Mouse (Mus musculus) forebrain, embryonic 10.5 days (tissue): ENCODE measurements around the gene Tmem223. TPM values are rescaled to one million over a fixed set of nuclear protein-coding genes. Genes with fewer than 3 reads are reported as not detected.

Experiments
- DNase-seq: peaks from one replicate; pipeline ENCODE4 v3.0.0-alpha.2; 2017; ENCODE audit warnings: low spot score; ENCODE audit errors: extremely low spot score
- H3K27ac ChIP-seq: fragments of 300-500 bp; sonication (generic); 2 replicates; pipeline ENCODE4 v1.5.1; 2016; ENCODE audit warnings: mild to moderate bottlenecking
- H3K27me3 ChIP-seq: fragments of 300-500 bp; sonication (generic); 2 replicates; pipeline ENCODE4 v1.6.1; 2016; ENCODE audit warnings: mild to moderate bottlenecking; ENCODE audit not compliant: poor library complexity, severe bottlenecking
- H3K36me3 ChIP-seq: fragments of 300-500 bp; sonication (generic); replicated peaks from 2 replicates; pipeline ENCODE4 v1.6.1; 2016; ENCODE audit warnings: mild to moderate bottlenecking, moderate library complexity
- H3K4me1 ChIP-seq: fragments of 300-500 bp; sonication (generic); 2 replicates; pipeline ENCODE4 v1.6.1; 2016
- H3K4me3 ChIP-seq: fragments of 300-500 bp; sonication (generic); 2 replicates; pipeline ENCODE4 v1.5.1; 2016; ENCODE audit warnings: mild to moderate bottlenecking, moderate library complexity
- H3K9me3 ChIP-seq: fragments of 300-500 bp; sonication (generic); 2 replicates; pipeline ENCODE4 v1.6.1; 2016; ENCODE audit warnings: mild to moderate bottlenecking, moderate library complexity
- WGBS: fragments of 180-500 bp; shearing (Covaris S2); methylation state at CpG from one replicate; pipeline ENCODE4 v1.1.7; 2016; 5-methylcytosine and 5-hydroxymethylcytosine counted together
- polyA plus RNA-seq: library from polyadenylated mRNA; unstranded; fragments of >200 nt; fragmentation: Nextera tagmentation; extraction: Ambion mirVana; gene quantifications from 2 replicates; pipeline ENCODE4 v1.2.1, GENCODE M21; 2016

Gene Tmem223
- polyA plus RNA-seq, 1 experiment from 2014 or later, result 170 TPM

GRCm38 (mm10) chr19:8757471-8757998, 13.3 kb upstream of the Tmem223 start:
- no peaks in the 10 kb centered on the region for H3K9me3 ChIP-seq
- peaks cover 62% of the 10 kb centered on the region for H3K36me3 ChIP-seq
- H3K4me1 ChIP-seq, result peaks cover 31% of the 10 kb centered on the region
- 10% methylated on average over 14 of the region's 14 CpGs for WGBS
- peak overlapping the region; percentile 95 for H3K27ac ChIP-seq
- no peaks in the 10 kb centered on the region for H3K27me3 ChIP-seq
- H3K4me3 ChIP-seq, result peak overlapping the region; percentile 99
- no peak for DNase-seq

DNA sequence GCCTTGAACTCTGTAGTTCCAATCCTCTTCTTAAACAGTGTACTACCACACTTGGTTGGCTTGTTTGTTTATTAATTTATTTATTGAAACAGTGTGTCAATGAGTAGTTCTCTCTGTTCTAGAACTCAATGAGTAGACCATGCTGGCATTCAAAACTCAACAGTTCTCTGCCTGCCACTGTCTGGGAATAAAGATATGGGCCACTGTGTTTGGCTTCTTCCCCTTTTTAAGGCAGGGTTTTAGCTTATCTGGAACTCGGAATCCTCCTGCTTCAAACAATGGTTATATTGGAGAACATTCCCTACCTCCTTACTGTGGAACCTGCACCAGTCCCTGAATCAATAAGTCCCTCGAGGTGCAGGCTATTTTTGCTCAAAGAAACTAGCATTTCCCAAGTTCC, 11.9 kb upstream of the Tmem223 start:
- Histone ChIP-seq H3K9me3 (no peaks in the 10 kb centered on the region), H3K27ac (no peak overlapping the region), H3K27me3 (no peaks in the 10 kb centered on the region), H3K4me1 (peaks cover 31% of the 10 kb centered on the region), H3K36me3 (peaks cover 62% of the 10 kb centered on the region), H3K4me3 (peak overlapping the region; percentile 99; the same call in 1 of the 2 replicates)
- no peak for DNase-seq
- WGBS, result 90% methylated on average over 2 of the region's 2 CpGs

- no peaks in the 10 kb centered on the region for H3K27me3 ChIP-seq
- peaks cover 14% of the 10 kb centered on the region for H3K9me3 ChIP-seq
- no peak overlapping the region for H3K4me3 ChIP-seq
- H3K36me3 ChIP-seq, result peaks cover 62% of the 10 kb centered on the region
- DNase-seq, result no peak
- H3K27ac ChIP-seq, result no peak overlapping the region
- peaks cover 24% of the 10 kb centered on the region for H3K4me1 ChIP-seq
- 87% methylated on average over 2 of the region's 2 CpGs for WGBS
Observed at GRCm38 (mm10) chr19:8760757-8761156, 10.0 kb upstream of the Tmem223 start.

DNA sequence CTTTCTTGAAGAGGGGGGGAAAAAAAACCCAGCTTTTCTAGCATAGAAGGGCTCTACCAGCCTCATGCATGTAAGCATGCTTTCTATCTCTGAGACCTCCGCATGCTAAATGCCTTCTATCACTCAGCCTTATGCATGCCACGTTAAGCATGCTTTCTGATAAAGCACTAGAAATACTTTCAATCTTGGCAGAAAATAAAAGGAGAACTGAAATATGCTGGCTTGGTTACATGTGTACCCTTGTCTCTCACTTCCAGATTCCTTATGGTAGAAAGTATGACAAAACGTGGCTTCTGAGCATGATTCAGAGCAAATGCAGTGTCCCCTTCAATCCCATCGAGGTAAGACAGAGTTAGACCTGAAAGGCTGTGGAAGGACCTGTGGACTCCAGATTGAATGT, 7.5 kb upstream of the Tmem223 start:
- H3K4me1 ChIP-seq, result peaks cover 7% of the 10 kb centered on the region
- peaks cover 85% of the 10 kb centered on the region for H3K36me3 ChIP-seq
- H3K27ac ChIP-seq, result no peak overlapping the region
- no peak for DNase-seq
- no peak overlapping the region for H3K4me3 ChIP-seq
- H3K27me3 ChIP-seq, result no peaks in the 10 kb centered on the region
- WGBS, result 96% methylated on average over 4 of the region's 4 CpGs
- H3K9me3 ChIP-seq, result peaks cover 16% of the 10 kb centered on the region

- Histone ChIP-seq H3K27ac (no peak overlapping the region), H3K4me1 (peaks cover 4% of the 10 kb centered on the region), H3K36me3 (peaks cover 100% of the 10 kb centered on the region), H3K27me3 (no peaks in the 10 kb centered on the region), H3K9me3 (peaks cover 16% of the 10 kb centered on the region), H3K4me3 (no peak overlapping the region; the same call in 1 of the 2 replicates)
- WGBS, result 93% methylated on average over 9 of the region's 9 CpGs
- DNase-seq, result no peak
Observed at GRCm38 (mm10) chr19:8765562-8765961, 5.2 kb upstream of the Tmem223 start.

DNA sequence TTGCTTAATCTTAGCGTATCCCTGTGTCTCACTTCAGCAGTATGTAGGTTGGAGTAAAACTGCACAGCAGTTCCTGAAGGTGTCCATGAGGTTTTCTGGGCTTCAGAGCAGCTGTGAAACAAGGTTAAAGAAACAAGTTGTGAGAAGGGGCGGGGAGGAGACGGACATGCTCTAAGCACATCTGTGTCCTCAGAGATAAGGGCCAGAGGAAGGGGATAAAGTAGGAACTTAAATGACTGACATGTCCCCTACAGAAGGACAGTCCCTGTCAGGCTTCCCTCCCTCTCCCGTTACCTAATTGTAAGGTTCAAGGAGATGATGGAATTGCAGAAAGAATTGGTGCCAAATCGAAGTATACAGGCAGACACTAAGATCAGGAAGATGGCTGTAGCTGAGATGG, 2.2 kb downstream of the Tmem223 start:
- WGBS, result 81% methylated on average over 5 of the region's 5 CpGs
- Histone ChIP-seq H3K9me3 (no peaks in the 10 kb centered on the region), H3K27ac (peak overlapping the region; percentile 98), H3K27me3 (no peaks in the 10 kb centered on the region), H3K4me1 (peaks cover 52% of the 10 kb centered on the region), H3K4me3 (peak overlapping the region; percentile 88), H3K36me3 (peaks cover 73% of the 10 kb centered on the region)
- peak; percentile 25 for DNase-seq

DNA sequence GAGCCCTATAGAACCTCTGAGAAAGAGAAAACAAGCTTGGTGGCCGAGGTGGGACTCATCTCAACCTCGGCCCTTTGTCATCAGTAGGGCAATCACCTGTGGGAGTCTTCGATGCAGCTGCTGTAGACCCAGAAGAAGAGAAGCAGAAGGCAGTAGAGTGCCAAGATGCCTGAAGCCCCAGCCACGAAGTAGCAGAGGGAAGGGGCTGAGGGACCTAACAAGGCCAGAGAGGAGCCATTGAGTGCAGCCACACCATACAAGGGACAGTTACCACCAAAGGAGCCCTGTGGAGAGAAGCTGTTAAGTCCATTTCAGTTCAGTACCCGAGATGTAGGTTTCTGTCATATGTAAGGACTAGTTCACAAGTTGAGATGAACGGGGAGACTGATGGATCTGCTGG, 2.6 kb downstream of the Tmem223 start:
- no peak for DNase-seq
- H3K36me3 ChIP-seq, result peaks cover 73% of the 10 kb centered on the region
- 69% methylated on average over 6 of the region's 6 CpGs for WGBS

GRCm38 (mm10) chr19:8774086-8774835, 3.5 kb downstream of the Tmem223 start, which contains the start of gene Tmem179b:
Gene Tmem179b, minus strand, starts transcription at chr19:8774467.
- peaks cover 52% of the 10 kb centered on the region for H3K4me1 ChIP-seq
- H3K27ac ChIP-seq, result peak within 1 kb of the TSS; percentile 98
- DNase-seq, result peak; percentile 97
- H3K27me3 ChIP-seq, result no peaks in the 10 kb centered on the region
- peaks cover 72% of the 10 kb centered on the region for H3K36me3 ChIP-seq
- WGBS, result under 1% methylated on average over 68 of the region's 68 CpGs
- no peaks in the 10 kb centered on the region for H3K9me3 ChIP-seq
- H3K4me3 ChIP-seq, result peak within 1 kb of the TSS; percentile 88

More for the DNA sequence above, 2.6 kb downstream of the Tmem223 start:
- Histone ChIP-seq H3K27me3 (no peaks in the 10 kb centered on the region), H3K9me3 (no peaks in the 10 kb centered on the region), H3K27ac (peak overlapping the region; percentile 98), H3K4me1 (peaks cover 52% of the 10 kb centered on the region), H3K4me3 (peak overlapping the region; percentile 88)

DNA sequence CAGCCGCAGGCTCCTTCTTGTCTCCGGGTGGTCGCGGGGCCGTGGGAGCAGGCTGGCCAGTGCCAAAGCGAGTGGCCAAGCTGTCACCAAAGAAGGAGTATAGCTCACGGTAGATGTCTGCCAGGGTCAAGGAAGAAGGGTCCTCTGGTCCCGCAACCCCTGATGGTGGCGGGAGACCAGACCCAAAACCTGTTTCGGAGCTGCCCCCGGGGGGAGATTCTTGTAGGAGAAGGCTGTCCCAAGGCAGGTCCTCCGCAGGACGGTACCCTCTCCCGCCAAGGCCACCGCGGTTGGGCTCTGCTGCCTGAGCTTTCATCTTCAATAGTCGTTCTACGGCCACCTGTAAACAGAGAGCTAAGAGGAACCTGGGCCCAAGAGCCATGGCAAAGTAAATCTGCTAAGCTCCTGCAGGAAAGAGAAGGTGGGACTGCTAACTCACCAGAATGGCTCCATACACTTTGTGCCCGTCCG, 4.2 kb downstream of the Tmem223 start:
- Histone ChIP-seq H3K4me1 (peaks cover 52% of the 10 kb centered on the region), H3K36me3 (peaks cover 70% of the 10 kb centered on the region), H3K27ac (peak overlapping the region; percentile 98), H3K9me3 (no peaks in the 10 kb centered on the region), H3K27me3 (no peaks in the 10 kb centered on the region), H3K4me3 (peak overlapping the region; percentile 88)
- WGBS, result 8% methylated on average over 20 of the region's 20 CpGs
- peak; percentile 31 for DNase-seq

DNA sequence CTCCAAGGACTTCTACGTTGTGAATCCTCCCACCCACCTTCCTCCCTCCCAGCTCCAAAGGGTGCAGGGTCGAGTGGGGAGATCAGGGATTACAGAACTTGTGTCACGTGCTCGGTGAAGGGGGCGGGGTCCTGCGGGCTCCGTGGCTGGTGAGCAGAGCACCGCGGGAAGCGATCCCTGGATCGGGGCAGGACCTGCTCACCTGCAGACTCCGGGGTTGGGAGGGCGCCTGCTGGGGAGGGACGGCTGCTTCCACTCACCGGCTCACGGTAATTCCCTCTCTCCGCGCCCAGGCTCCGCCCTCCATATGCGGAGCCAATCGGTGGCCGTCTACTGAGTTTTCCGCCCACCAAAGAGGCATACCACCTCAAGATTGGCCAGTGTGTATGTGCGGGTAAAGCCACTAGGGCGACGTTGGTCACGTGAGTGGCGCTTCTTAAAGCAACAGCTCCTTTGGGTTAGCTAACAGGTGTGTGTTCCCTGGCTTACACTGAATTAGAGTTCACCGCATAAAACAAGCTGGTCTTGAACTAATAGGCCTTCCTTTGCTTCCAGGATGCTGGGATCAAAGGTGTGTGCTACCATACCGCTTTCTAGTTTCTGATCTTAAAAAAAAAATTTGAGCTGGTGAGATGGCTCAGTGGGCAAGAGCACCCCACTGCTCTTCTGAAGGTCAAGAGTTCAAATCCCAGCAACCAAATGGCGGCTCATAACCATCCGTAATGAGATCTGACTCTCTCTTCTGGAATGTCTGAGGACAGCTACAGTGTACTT, 15.4 kb downstream of the Tmem223 start, which contains the start of gene Taf6l:
Taf6l (minus strand) TSS at position 410 of the 774 bp plus-strand sequence.
- Histone ChIP-seq H3K4me1 (peaks cover 25% of the 10 kb centered on the region), H3K9me3 (no peaks in the 10 kb centered on the region), H3K27ac (peak within 1 kb of the TSS; percentile 89), H3K4me3 (peak within 1 kb of the TSS; percentile 73), H3K36me3 (peaks cover 43% of the 10 kb centered on the region), H3K27me3 (no peaks in the 10 kb centered on the region)
- 1% methylated on average over 32 of the region's 32 CpGs for WGBS
- DNase-seq, result peak; percentile 90

DNA sequence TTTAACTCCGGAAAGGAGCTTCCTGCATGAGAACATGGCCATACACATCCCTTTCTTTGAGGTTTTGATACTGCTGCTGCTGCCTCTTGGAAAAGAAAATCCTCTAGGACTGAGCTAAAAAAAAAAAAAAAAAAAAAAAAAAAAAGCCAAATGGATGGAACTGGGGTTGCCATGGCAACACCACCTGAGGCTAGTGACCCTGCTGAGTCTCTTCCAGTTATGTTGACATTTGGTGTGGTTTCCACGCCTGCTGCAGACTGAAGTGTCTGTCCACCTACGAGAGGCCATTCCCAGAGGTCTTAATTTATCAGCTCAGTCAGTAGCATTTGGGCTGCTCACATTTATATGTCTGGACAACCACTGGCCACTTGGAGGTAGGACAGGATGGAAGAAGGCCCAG, 17.7 kb downstream of the Tmem223 start:
- 21% methylated on average over 3 of the region's 3 CpGs for WGBS
- H3K27ac ChIP-seq, result peak overlapping the region; percentile 40; the same call in 1 of the 2 replicates
- H3K4me1 ChIP-seq, result peaks cover 25% of the 10 kb centered on the region
- peaks cover 40% of the 10 kb centered on the region for H3K36me3 ChIP-seq
- H3K9me3 ChIP-seq, result no peaks in the 10 kb centered on the region
- H3K4me3 ChIP-seq, result no peak overlapping the region
- H3K27me3 ChIP-seq, result no peaks in the 10 kb centered on the region
- peak; percentile 21 for DNase-seq

DNA sequence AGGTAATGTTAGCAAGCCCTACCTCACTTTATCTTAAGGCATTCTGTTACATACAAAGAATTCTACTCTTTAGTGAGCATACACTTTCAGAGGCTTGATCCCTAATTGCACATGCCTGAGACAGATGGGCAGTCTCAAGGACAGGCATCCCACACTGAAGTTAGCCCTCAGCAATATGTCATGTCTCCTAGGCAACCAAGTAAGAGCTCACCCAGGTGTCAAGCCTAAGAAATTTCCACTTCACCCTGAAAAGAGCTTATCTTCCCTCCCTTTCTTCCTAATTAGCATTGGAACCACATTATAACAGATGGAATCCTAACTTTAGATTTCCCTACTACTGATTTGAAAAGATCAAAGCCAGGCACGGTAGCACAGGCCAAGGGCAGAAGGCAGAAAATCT, 18.4 kb downstream of the Tmem223 start:
- 61% methylated on average over 1 of the region's 1 CpGs for whole genome bisulfite sequencing
- no peak for DNase-seq
- Histone ChIP-seq H3K4me3 (no peak overlapping the region), H3K27ac (peak overlapping the region; percentile 40; the same call in 1 of the 2 replicates), H3K27me3 (no peaks in the 10 kb centered on the region), H3K4me1 (peaks cover 25% of the 10 kb centered on the region), H3K9me3 (no peaks in the 10 kb centered on the region), H3K36me3 (peaks cover 40% of the 10 kb centered on the region)
